Mouse (Mus musculus) thymus, adult 2 months (tissue): Measurements from ENCODE around the gene Samd10. TPM values are rescaled to one million over a fixed set of nuclear protein-coding genes. Genes with fewer than 3 reads are reported as not detected.

ENCODE experiments used
- DNase-seq: peaks from one replicate; pipeline ENCODE4 v3.0.0; 2021
- H3K27ac ChIP-seq: fragments of 200-500 bp; 2 replicates; pipeline ENCODE4 v1.5.1; 2012; ENCODE audit warnings: low read length, control low read depth; ENCODE audit not compliant: control insufficient read depth, insufficient read depth
- H3K27me3 ChIP-seq: fragments of 200-500 bp; 2 replicates; pipeline ENCODE4 v1.6.1; 2012; ENCODE audit warnings: mild to moderate bottlenecking, low read length, moderate library complexity, mixed read lengths; ENCODE audit not compliant: control insufficient read depth, insufficient read depth
- H3K36me3 ChIP-seq: fragments of 200-500 bp; 2 replicates; pipeline ENCODE4 v1.6.1; 2012; ENCODE audit warnings: mild to moderate bottlenecking, low read length, moderate library complexity; ENCODE audit not compliant: control insufficient read depth, insufficient read depth
- H3K4me1 ChIP-seq: fragments of 200-500 bp; replicated peaks from 2 replicates; pipeline ENCODE4 v1.6.1; 2012; ENCODE audit warnings: low read length; ENCODE audit not compliant: control insufficient read depth, insufficient read depth
- H3K4me3 ChIP-seq: fragments of 200-500 bp; 2 replicates; pipeline ENCODE4 v1.5.1; 2012; ENCODE audit warnings: mild to moderate bottlenecking, low read length, control low read depth, moderate library complexity; ENCODE audit not compliant: control insufficient read depth, insufficient read depth
- CTCF ChIP-seq: fragments of 200-500 bp; IDR thresholded peaks from 2 replicates; pipeline ENCODE4 v1.5.1; 2012; ENCODE audit warnings: mild to moderate bottlenecking, control low read depth, low read length, moderate library complexity, borderline replicate concordance; ENCODE audit not compliant: control insufficient read depth, poor library complexity, insufficient read depth; ENCODE audit errors: extremely low read depth
- POLR2A ChIP-seq: fragments of 200-500 bp; IDR thresholded peaks from 2 replicates; pipeline ENCODE4 v1.6.1; 2012; ENCODE audit warnings: mild to moderate bottlenecking, low read length, control low read depth, moderate library complexity; ENCODE audit not compliant: control insufficient read depth, poor library complexity, insufficient read depth; ENCODE audit errors: extremely low read depth
- WGBS: fragments of 180-500 bp; shearing (Covaris S2); methylation state at CpG from one replicate; pipeline ENCODE4 v1.1.7; 2018; 5-methylcytosine and 5-hydroxymethylcytosine counted together
- polyA plus RNA-seq: library from polyadenylated mRNA; depleted of rRNA; stranded (reverse); fragments of >200 nt; gene quantifications from 2 replicates; pipeline ENCODE4 v1.2.3, GENCODE M21; 2012

Samd10 gene
- polyA plus RNA-seq, 1 experiment = 29.0 TPM

- 0 out of 2 replicates have a peak, but pooled peaks have one; percentile 22 for TF ChIP-seq CTCF
- TF ChIP-seq POLR2A = no peak
- Histone ChIP-seq H3K36me3 (no peaks in the 10 kb centered on the region; the same call in 1 of the 2 replicates), H3K27me3 (no peaks in the 10 kb centered on the region), H3K4me1 (peaks cover 11% of the 10 kb centered on the region), H3K4me3 (peak within 1 kb of the TSS; percentile 97), H3K27ac (peak within 1 kb of the TSS; percentile 45)
- under 1% methylated on average over 97 of the region's 97 CpGs for WGBS
- peak; percentile 69 for DNase-seq
These were observed 6.6 kb downstream of the Samd10 start, which contains the start of gene Zfp512b for GRCm38 (mm10) chr2:181592231-181593041. Zfp512b (minus strand) TSS chr2:181592803.

GRCm38 (mm10) chr2:181591528-181592085 is 7.4 kb downstream of the Samd10 start, which contains the start of gene Prpf6:
Prpf6 (plus strand) TSS chr2:181591868.
- Histone ChIP-seq H3K36me3 (no peaks in the 10 kb centered on the region; the same call in 1 of the 2 replicates), H3K4me3 (peak within 1 kb of the TSS; percentile 97), H3K27ac (peak within 1 kb of the TSS; percentile 45), H3K4me1 (peaks cover 11% of the 10 kb centered on the region), H3K27me3 (no peaks in the 10 kb centered on the region)
- TF ChIP-seq CTCF (no peak), POLR2A (no peak)
- 3% methylated on average over 5 of the region's 5 CpGs for WGBS
- peak; percentile 54 for DNase-seq

DNA sequence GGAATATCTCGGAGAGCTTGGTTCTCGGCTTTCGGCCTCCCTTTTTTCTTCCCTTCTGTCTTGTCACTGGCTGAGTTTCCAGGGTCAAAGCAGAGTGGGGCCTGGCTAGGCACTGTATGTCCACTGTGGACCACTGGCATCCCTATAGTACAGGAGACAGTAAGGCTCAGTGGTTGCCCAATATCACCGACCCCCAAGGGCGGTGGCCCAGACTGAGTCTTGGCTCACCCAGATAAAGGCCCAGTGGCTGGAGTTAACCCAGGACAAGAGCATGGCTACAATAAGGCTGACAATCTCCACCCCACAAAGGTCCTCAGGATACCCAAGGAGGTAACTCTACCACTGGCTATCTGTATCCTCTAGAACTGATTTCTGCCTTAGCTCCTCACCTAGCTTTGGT is 8.5 kb downstream of the Samd10 start:
- WGBS = 99% methylated on average over 5 of the region's 5 CpGs
- no peak for DNase-seq
- TF ChIP-seq CTCF (no peak), POLR2A (no peak)

DNA sequence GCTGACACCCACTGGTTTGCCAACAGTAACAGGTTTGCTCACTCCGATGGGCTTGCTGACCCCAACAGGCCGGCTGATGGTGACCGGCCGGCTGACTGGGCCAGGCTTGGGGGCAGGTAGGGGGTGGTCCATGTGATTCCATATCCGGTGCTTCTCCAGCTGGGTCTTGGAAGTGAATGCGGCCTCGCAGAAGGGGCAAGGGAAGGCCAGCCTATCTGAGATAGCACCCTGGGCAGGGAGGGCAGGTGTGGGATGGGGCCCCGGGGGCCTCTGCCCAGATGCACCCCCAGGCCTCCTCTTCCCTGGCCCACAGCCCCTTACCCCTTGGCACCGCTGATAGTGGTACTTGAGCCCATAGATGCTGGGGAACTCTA is 9.3 kb downstream of the Samd10 start:
- Histone ChIP-seq H3K4me3 (no peak overlapping the region), H3K36me3 (peaks cover 3% of the 10 kb centered on the region; the same call in 1 of the 2 replicates), H3K27me3 (no peaks in the 10 kb centered on the region), H3K4me1 (peaks cover 11% of the 10 kb centered on the region), H3K27ac (no peak overlapping the region)
- no peak for DNase-seq
- TF ChIP-seq CTCF (no peak), POLR2A (no peak)
- 99% methylated on average over 9 of the region's 9 CpGs for WGBS

More for the DNA sequence above, 8.5 kb downstream of the Samd10 start:
- Histone ChIP-seq H3K27ac (no peak overlapping the region), H3K36me3 (peaks cover 1% of the 10 kb centered on the region; the same call in 1 of the 2 replicates), H3K4me3 (no peak overlapping the region), H3K27me3 (no peaks in the 10 kb centered on the region), H3K4me1 (peaks cover 11% of the 10 kb centered on the region)

- WGBS = 96% methylated on average over 10 of the region's 10 CpGs
- Histone ChIP-seq H3K4me3 (no peak overlapping the region), H3K27me3 (no peaks in the 10 kb centered on the region), H3K27ac (no peak overlapping the region), H3K4me1 (peaks cover 11% of the 10 kb centered on the region), H3K36me3 (peaks cover 3% of the 10 kb centered on the region; the same call in 1 of the 2 replicates)
- no peak for DNase-seq
- TF ChIP-seq CTCF (no peak), POLR2A (no peak)
These were observed 9.8 kb downstream of the Samd10 start for GRCm38 (mm10) chr2:181589011-181589731.

DNA sequence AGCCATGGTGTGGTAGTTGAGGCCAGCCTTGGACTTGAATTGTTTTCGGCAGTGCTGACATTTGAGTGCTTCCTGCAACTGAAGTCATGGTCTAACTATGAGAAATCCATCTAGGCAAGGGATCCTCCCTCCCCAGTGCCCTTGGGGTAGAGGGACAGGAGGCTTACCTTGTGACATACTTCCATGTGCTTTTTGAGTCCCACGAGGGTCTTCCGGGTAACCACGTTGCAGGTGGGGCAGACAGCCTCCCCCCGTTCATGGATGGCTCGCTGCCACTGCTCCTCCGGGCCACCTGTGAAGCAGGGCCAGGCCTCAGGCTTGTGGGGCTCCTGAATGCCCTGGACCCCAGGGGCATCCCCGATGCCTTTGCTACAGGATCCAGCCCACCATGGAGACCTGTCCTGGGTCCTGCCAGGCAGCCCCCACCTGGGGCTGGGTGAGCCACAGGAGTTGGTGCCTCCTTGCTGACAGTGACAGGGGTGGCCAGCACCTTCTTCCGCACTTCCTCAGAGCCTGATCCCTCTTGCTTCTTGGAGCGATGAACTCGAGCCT is 10.7 kb downstream of the Samd10 start:
- DNase-seq = no peak
- H3K36me3 ChIP-seq = peaks cover 3% of the 10 kb centered on the region; the same call in 1 of the 2 replicates
- H3K27me3 ChIP-seq = no peaks in the 10 kb centered on the region
- peaks cover 11% of the 10 kb centered on the region for H3K4me1 ChIP-seq
- TF ChIP-seq POLR2A = no peak
- no peak for TF ChIP-seq CTCF
- 95% methylated on average over 11 of the region's 11 CpGs for WGBS
- H3K4me3 ChIP-seq = no peak overlapping the region
- no peak overlapping the region for H3K27ac ChIP-seq
